Mouse (Mus musculus) heart, adult 2 months (tissue): ENCODE results near the gene Rcc1. TPM values are rescaled to one million over a fixed set of nuclear protein-coding genes. Genes with fewer than 3 reads are reported as not detected.

Source experiments
- DNase-seq, 2 experiments: peaks; one replicate each; pipeline ENCODE4 v3.0.0; 2021
- H3K27ac ChIP-seq: fragments of 200-600 bp; 2 replicates; pipeline ENCODE4 v1.8.1; 2022
- H3K27me3 ChIP-seq: fragments of 200-500 bp; 2 replicates; pipeline ENCODE4 v1.6.1; 2012; ENCODE audit warnings: mild to moderate bottlenecking, low read length, inconsistent platforms, mixed read lengths; ENCODE audit not compliant: control insufficient read depth, insufficient read depth
- H3K36me3 ChIP-seq: fragments of 200-500 bp; 2 replicates; pipeline ENCODE4 v1.6.1; 2012; ENCODE audit warnings: low read length, inconsistent platforms; ENCODE audit not compliant: control insufficient read depth, insufficient read depth
- H3K4me1 ChIP-seq: fragments of 200-500 bp; 2 replicates; pipeline ENCODE4 v1.6.1; 2011; ENCODE audit warnings: low read length; ENCODE audit not compliant: control insufficient read depth, insufficient read depth
- H3K4me3 ChIP-seq: fragments of 200-600 bp; 2 replicates; pipeline ENCODE4 v1.8.1; 2022
- H3K79me2 ChIP-seq: fragments of 200-500 bp; replicated peaks from 2 replicates; pipeline ENCODE4 v1.6.1; 2012; ENCODE audit warnings: mild to moderate bottlenecking, inconsistent platforms, low read length, moderate library complexity, mixed read lengths; ENCODE audit not compliant: control insufficient read depth, insufficient read depth
- H3K9ac ChIP-seq: fragments of 200-500 bp; 2 replicates; pipeline ENCODE4 v1.6.1; 2012; ENCODE audit warnings: low read depth, mild to moderate bottlenecking, control low read depth, inconsistent platforms, low read length, mixed read lengths
- CTCF ChIP-seq: fragments of 200-600 bp; IDR thresholded peaks from 2 replicates; pipeline ENCODE4 v1.8.1; 2022; ENCODE audit warnings: antibody characterized with exemption, mild to moderate bottlenecking, moderate library complexity
- EP300 ChIP-seq: fragments of 200-500 bp; IDR thresholded peaks from 2 replicates; pipeline ENCODE4 v1.6.1; 2011; ENCODE audit warnings: low read depth, low read length, control low read depth; ENCODE audit not compliant: insufficient read depth
- POLR2A ChIP-seq: fragments of 200-500 bp; IDR thresholded peaks from 2 replicates; pipeline ENCODE4 v1.6.1; 2011; ENCODE audit warnings: mild to moderate bottlenecking, low read depth, low read length, control low read depth; ENCODE audit not compliant: insufficient read depth
- WGBS: fragments of 180-500 bp; shearing (Covaris S2); methylation state at CpG from one replicate; pipeline ENCODE4 v1.1.7; 2018; 5-methylcytosine and 5-hydroxymethylcytosine counted together
- intact Hi-C: fragments of 180-260 bp; cut with DNase I; formaldehyde crosslinking; loops from one replicate; pipeline ENCODE4 v1.15.1; 2025
- polyA plus RNA-seq: library from polyadenylated mRNA; depleted of rRNA; stranded (reverse); fragments of >200 nt; gene quantifications from 2 replicates; pipeline ENCODE4 v1.2.3, GENCODE M21; 2012
- total RNA-seq, 2 experiments: library from RNA; stranded (reverse); gene quantifications; 2 replicates each; pipeline ENCODE4 v1.2.3; 2021

Rcc1 gene
- total and polyA plus RNA-seq, 3 experiments: 5.1 to 7.5 (median 6.6) TPM

DNA sequence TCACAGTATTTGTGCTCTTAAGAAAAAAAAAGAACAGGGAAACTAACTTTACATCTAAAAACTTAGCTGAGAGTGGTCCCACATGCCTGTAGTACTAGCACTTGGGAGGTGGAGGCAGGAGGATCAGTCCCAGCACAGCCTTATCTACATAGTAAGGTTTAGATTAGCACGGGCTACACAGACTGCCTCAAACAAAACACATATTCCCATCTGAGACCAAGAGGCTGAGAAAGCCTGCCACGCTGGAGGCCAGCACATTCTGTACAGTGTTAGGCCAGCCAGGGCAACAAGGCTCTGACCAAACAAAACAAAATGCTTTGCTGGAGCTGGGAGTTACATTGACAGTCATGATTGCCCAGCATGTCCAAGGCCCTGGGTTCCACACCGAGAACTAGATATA lies 30.1 kb upstream of the Rcc1 start:
- Histone ChIP-seq H3K4me3 (no peak overlapping the region), H3K79me2 (no peaks in the 10 kb centered on the region), H3K27ac (peak overlapping the region; percentile 12), H3K9ac (no peak overlapping the region), H3K36me3 (peaks cover 19% of the 10 kb centered on the region), H3K4me1 (peaks cover 20% of the 10 kb centered on the region), H3K27me3 (no peaks in the 10 kb centered on the region)
- 45% methylated on average over 3 of the region's 3 CpGs for WGBS
- no peak for TF ChIP-seq POLR2A
- no peak for TF ChIP-seq EP300
- no peak for TF ChIP-seq CTCF
- peak in 1 of 2 experiments; percentile 44 for DNase-seq
- intact Hi-C loops: no loop called here

DNA sequence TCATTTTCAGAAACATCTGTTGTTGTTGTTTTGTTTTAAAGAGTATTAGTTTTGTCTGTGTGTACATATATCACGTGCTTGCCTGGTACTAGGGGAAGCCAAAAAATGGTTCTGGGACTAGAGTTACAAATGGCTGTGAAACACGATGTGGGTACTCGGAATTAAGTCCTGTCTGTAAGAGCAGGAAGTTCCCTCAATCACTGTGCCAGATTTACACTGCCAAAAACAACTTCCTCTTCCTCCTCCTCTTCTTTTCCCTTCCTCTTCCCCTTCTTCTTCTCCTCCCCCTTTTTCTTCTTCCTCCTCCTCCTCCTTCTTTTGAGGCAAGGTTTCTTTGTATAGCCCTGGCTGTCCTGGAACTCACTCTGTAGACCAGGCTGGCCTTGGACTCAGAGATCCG lies 28.9 kb upstream of the Rcc1 start:
- intact Hi-C loops: no loop called here
- Histone ChIP-seq H3K27ac (peak overlapping the region; percentile 12; the same call in 1 of the 2 replicates), H3K9ac (no peak overlapping the region), H3K79me2 (no peaks in the 10 kb centered on the region), H3K4me1 (peaks cover 15% of the 10 kb centered on the region), H3K27me3 (no peaks in the 10 kb centered on the region), H3K36me3 (peaks cover 19% of the 10 kb centered on the region), H3K4me3 (no peak overlapping the region)
- TF ChIP-seq CTCF (no peak), POLR2A (no peak), EP300 (no peak)
- 46% methylated on average over 4 of the region's 4 CpGs for WGBS
- no peak for DNase-seq

GRCm38 (mm10) chr4:132380965-132381616 lies 27.7 kb upstream of the Rcc1 start:
- H3K27me3 ChIP-seq: no peaks in the 10 kb centered on the region
- peaks cover 16% of the 10 kb centered on the region for H3K36me3 ChIP-seq
- H3K27ac ChIP-seq: no peak overlapping the region; the same call in 1 of the 2 replicates
- no peak for DNase-seq
- H3K9ac ChIP-seq: no peak overlapping the region
- TF ChIP-seq POLR2A (no peak), CTCF (no peak), EP300 (no peak)
- 84% methylated on average over 2 of the region's 2 CpGs for WGBS
- intact Hi-C loops: no loop called here
- H3K79me2 ChIP-seq: no peaks in the 10 kb centered on the region
- H3K4me3 ChIP-seq: no peak overlapping the region
- H3K4me1 ChIP-seq: peaks cover 11% of the 10 kb centered on the region

DNA sequence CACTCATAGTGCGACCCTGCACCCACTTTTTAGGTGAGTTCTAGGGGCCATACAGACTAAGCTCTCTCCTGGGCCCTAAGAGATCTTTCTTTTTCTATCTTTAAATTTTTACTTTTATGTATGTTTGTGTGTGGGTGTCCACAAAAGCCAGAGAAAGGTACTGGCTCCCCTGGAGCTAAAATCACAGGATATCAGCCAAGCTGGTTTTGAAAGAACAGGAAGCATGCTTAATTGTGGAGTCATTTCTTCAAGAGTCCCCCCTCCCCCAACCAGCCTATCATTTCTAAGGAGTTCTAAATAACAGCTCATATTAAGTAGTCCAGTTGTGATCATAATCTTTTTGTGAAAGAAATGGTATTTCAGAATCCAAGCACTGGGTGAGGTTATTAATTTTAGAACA lies 20.4 kb upstream of the Rcc1 start:
- DNase-seq: no peak
- Histone ChIP-seq H3K27me3 (no peaks in the 10 kb centered on the region), H3K4me1 (no peaks in the 10 kb centered on the region), H3K27ac (no peak overlapping the region), H3K4me3 (no peak overlapping the region), H3K9ac (no peak overlapping the region), H3K79me2 (no peaks in the 10 kb centered on the region), H3K36me3 (peaks cover 2% of the 10 kb centered on the region; the same call in 1 of the 2 replicates)
- no peak for TF ChIP-seq CTCF
- TF ChIP-seq POLR2A: no peak
- TF ChIP-seq EP300: no peak
- WGBS: 86% methylated on average over 1 of the region's 1 CpGs
- intact Hi-C loops: no loop called here

DNA sequence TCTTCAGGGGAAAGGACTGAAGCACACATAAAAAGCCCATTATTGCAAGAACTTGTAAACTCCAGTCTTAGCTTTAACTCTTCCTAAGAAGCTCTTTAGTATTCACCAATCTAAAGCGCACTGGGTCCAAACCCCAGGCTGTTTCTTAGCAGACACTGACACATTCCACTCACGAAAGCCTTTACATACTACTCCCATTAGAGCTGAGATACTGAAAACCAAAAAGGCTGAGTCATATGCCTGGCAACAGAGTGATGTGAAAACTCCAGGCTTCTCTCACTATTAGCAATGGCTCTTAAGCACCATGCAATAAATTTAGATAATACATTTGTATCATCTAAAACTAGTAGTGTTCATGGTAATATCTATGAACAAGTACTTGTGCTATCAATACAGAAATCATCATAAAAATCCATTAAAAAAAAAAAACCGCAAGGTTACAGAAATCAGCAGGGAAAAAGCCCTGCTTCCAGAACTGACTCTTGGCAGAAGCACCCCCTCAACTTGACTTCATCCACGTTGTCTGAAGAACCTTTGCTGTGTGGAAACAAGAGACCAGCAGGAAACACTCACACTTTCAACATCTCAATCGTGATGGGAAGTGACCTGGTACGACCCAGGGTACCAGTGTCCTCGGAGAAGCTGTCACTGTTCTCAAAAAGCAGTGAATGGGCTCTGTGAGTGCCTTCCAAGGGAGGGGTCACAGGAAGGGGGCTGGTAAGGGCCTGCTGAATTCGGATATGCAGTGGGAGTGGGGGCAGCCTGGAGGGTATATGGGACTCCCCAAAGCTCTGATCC lies 16.7 kb upstream of the Rcc1 start:
- TF ChIP-seq EP300 (no peak), CTCF (no peak), POLR2A (no peak)
- DNase-seq: no peak
- 59% methylated on average over 8 of the region's 8 CpGs for WGBS
- H3K36me3 ChIP-seq: no peaks in the 10 kb centered on the region
- H3K4me1 ChIP-seq: no peaks in the 10 kb centered on the region
- no peak overlapping the region for H3K9ac ChIP-seq
- no peaks in the 10 kb centered on the region for H3K27me3 ChIP-seq
- H3K4me3 ChIP-seq: no peak overlapping the region
- intact Hi-C loops: no loop called here
- H3K27ac ChIP-seq: no peak overlapping the region
- H3K79me2 ChIP-seq: no peaks in the 10 kb centered on the region

- intact Hi-C loops: no loop called here
- Histone ChIP-seq H3K4me3 (no peak overlapping the region), H3K79me2 (no peaks in the 10 kb centered on the region), H3K9ac (no peak overlapping the region), H3K27me3 (no peaks in the 10 kb centered on the region), H3K27ac (no peak overlapping the region), H3K36me3 (no peaks in the 10 kb centered on the region), H3K4me1 (no peaks in the 10 kb centered on the region)
- no peak for DNase-seq
- 94% methylated on average over 18 of the region's 18 CpGs for WGBS
- TF ChIP-seq EP300: 0 out of 2 replicates have a peak, but pooled peaks have one; percentile 3
- no peak for TF ChIP-seq CTCF
These were observed 14.2 kb upstream of the Rcc1 start for GRCm38 (mm10) chr4:132367480-132368201.
